Mouse (Mus musculus): ENCODE results near the gene Igf1r. TPM values are rescaled to one million over a fixed set of nuclear protein-coding genes. Genes with fewer than 3 reads are reported as not detected.

The Igf1r gene
- polyA plus RNA-seq, 1 experiment = 16.9 TPM

DNA sequence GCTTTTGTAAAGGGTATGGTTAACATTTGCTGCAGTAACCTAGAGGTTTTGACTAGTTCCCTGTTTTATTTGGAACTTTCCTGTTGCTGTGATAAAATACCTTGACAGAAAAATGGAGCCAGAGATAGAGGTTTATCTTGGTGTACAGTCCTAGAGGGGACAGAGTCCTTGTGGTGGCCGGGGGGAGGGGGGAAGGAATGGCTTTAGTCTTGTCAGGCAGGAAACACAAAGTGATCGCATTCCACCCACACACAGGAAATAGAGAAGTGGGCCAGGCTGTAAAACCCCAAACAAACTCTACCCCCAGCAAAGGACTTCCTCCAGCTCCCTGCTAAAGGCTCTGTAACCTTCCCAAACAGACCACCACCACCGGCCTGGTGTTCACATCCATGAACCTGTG, 211.4 kb downstream of the Igf1r start:
- TF ChIP-seq POLR2A (IDR thresholded peaks at IDR 0.05; ENCODE audit: borderline replicate concordance, extremely low read depth, low read depth, low read length) (no peak), CTCF (IDR thresholded peaks at IDR 0.05; ENCODE audit: insufficient read depth, low read length) (no peak)
- DNase-seq = no peak
- 41% methylated on average over 3 of the region's 3 CpGs for WGBS
- peaks cover 6% of the 10 kb centered on the region for H3K4me1 ChIP-seq (ENCODE audit: control insufficient read depth, insufficient read depth, low read length)
- H3K4me3 ChIP-seq (replicated peaks; ENCODE audit: extremely low read depth, low read depth, low read length) = no peak overlapping the region

DNA sequence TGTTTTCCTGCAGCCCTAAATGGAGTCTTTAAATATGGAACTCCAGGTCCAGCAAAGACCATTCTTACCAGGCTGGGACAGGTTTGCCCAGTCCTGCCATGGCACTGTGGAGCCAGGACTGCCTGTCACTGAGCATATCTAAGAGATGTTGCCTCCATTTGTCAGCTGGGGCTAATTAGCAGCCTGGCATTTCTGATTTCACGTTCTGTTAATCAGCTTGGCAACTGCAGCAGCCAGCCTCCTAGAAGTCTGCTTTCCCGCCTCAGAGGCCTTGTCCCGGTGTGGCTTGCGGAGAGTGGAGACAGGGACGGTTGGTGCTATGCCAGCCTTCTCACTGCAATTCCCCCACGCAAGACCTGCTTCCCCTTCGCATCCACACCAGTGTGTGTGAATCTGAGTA, 220.1 kb downstream of the Igf1r start:
- 92% methylated on average over 7 of the region's 7 CpGs for WGBS
- no peak for DNase-seq
- Histone ChIP-seq H3K4me1 (ENCODE audit: control insufficient read depth, insufficient read depth, low read length) (no peaks in the 10 kb centered on the region), H3K4me3 (replicated peaks; ENCODE audit: extremely low read depth, low read depth, low read length) (no peak overlapping the region)
- TF ChIP-seq CTCF (IDR thresholded peaks at IDR 0.05; ENCODE audit: insufficient read depth, low read length) = no peak

DNA sequence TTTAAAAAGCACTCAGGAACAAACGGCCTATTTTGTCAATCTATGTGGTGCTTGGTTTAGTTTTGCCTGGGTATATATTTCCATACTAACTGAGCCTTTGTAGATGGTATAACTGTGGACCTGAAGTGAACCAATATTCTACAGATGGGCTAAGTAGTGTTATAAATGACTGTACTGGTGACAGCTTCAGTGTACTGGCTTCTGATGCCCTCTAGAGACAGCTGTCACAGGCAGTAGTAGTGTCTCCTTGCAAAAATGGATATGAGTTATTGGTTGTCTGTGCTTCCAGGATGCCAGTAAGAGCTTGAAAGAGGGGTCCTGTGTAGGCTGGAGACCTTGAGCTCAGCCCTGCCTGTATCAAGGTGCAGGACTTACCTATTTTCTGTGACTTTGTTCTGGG, 227.0 kb downstream of the Igf1r start:
- WGBS = 98% methylated on average over 1 of the region's 1 CpGs
- H3K4me1 ChIP-seq (ENCODE audit: control insufficient read depth, insufficient read depth, low read length) = 0 out of 2 replicates have a peak, but pooled peaks cover 3% of the 10 kb centered on the region
- no peak overlapping the region for H3K4me3 ChIP-seq (replicated peaks; ENCODE audit: extremely low read depth, low read depth, low read length)
- DNase-seq = no peak
- TF ChIP-seq CTCF (IDR thresholded peaks at IDR 0.05; ENCODE audit: insufficient read depth, low read length) (no peak), POLR2A (IDR thresholded peaks at IDR 0.05; ENCODE audit: borderline replicate concordance, extremely low read depth, low read depth, low read length) (no peak)

GRCm38 (mm10) chr7:68181104-68181503, 228.5 kb downstream of the Igf1r start:
- WGBS = 69% methylated on average over 1 of the region's 1 CpGs
- no peak overlapping the region for H3K4me3 ChIP-seq (replicated peaks; ENCODE audit: extremely low read depth, low read depth, low read length)
- H3K4me1 ChIP-seq (ENCODE audit: control insufficient read depth, insufficient read depth, low read length) = 0 out of 2 replicates have a peak, but pooled peaks cover 3% of the 10 kb centered on the region
- no peak for DNase-seq
- TF ChIP-seq CTCF (IDR thresholded peaks at IDR 0.05; ENCODE audit: insufficient read depth, low read length) = no peak
- TF ChIP-seq POLR2A (IDR thresholded peaks at IDR 0.05; ENCODE audit: borderline replicate concordance, extremely low read depth, low read depth, low read length) = no peak

- no peak for DNase-seq
- WGBS = 51% methylated on average over 7 of the region's 7 CpGs
- 0 out of 2 replicates have a peak, but pooled peaks cover 3% of the 10 kb centered on the region for H3K4me1 ChIP-seq (ENCODE audit: control insufficient read depth, insufficient read depth, low read length)
- no peak overlapping the region for H3K4me3 ChIP-seq (replicated peaks; ENCODE audit: extremely low read depth, low read depth, low read length)
- no peak for TF ChIP-seq CTCF (IDR thresholded peaks at IDR 0.05; ENCODE audit: insufficient read depth, low read length)
- no peak for TF ChIP-seq POLR2A (IDR thresholded peaks at IDR 0.05; ENCODE audit: borderline replicate concordance, extremely low read depth, low read depth, low read length)
Measured at GRCm38 (mm10) chr7:68182025-68182424, 229.4 kb downstream of the Igf1r start.

DNA sequence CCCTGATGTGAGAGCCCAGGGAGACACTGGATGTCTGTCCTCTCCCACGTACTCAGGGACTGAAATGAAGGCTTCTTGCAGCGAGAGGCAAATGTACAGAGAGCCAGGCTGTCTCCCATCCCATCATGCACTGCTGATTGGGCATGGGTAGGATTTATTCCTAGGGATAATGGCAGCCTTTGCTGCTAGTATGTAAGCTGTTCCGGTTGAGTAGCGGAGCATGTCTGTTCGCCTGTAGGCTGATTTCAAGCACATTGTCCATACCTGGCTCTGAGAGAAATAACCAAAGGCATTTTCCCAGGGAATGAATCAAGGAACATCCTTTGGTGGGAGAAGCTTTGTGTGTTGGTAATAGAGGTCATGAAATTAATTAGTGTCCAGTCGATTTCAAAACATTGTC, 230.1 kb downstream of the Igf1r start:
- WGBS = 91% methylated on average over 6 of the region's 6 CpGs
- H3K4me1 ChIP-seq (ENCODE audit: control insufficient read depth, insufficient read depth, low read length) = 0 out of 2 replicates have a peak, but pooled peaks cover 3% of the 10 kb centered on the region

GRCm38 (mm10) chr7:68183421-68183820, 230.8 kb downstream of the Igf1r start:
- H3K4me3 ChIP-seq (replicated peaks; ENCODE audit: extremely low read depth, low read depth, low read length) = no peak overlapping the region
- 51% methylated on average over 10 of the region's 10 CpGs for WGBS
- H3K4me1 ChIP-seq (ENCODE audit: control insufficient read depth, insufficient read depth, low read length) = 0 out of 2 replicates have a peak, but pooled peaks cover 3% of the 10 kb centered on the region
- no peak for DNase-seq
- TF ChIP-seq POLR2A (IDR thresholded peaks at IDR 0.05; ENCODE audit: borderline replicate concordance, extremely low read depth, low read depth, low read length) (no peak), CTCF (IDR thresholded peaks at IDR 0.05; ENCODE audit: insufficient read depth, low read length) (no peak)

More for the DNA sequence above, 230.1 kb downstream of the Igf1r start:
- no peak overlapping the region for H3K4me3 ChIP-seq (replicated peaks; ENCODE audit: extremely low read depth, low read depth, low read length)
- TF ChIP-seq POLR2A (IDR thresholded peaks at IDR 0.05; ENCODE audit: borderline replicate concordance, extremely low read depth, low read depth, low read length) (no peak), CTCF (IDR thresholded peaks at IDR 0.05; ENCODE audit: insufficient read depth, low read length) (no peak)
- no peak for DNase-seq

DNA sequence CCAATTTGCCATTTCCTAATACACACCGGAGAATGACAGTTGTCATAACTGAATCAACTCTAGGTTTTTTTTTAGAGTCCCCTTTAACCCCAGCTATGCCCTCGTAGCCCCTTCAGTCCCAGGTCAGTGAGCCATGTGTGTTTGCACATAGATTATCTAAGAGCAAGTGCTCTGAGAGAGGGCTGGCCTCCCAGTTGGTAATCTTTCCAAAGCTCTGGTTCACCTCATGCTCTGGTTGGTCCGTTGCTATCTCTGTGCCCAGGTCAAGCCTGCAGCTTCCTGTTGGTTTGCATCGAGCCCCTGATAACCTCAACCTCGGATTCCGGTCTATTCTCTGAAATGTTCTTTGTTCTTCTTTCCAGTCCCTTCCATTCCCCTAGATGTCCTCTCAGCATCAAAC, 236.6 kb downstream of the Igf1r start:
- H3K4me3 ChIP-seq (replicated peaks; ENCODE audit: extremely low read depth, low read depth, low read length) = no peak overlapping the region
- DNase-seq = no peak
- 61% methylated on average over 6 of the region's 6 CpGs for WGBS
- no peaks in the 10 kb centered on the region for H3K4me1 ChIP-seq (ENCODE audit: control insufficient read depth, insufficient read depth, low read length)
- TF ChIP-seq POLR2A (IDR thresholded peaks at IDR 0.05; ENCODE audit: borderline replicate concordance, extremely low read depth, low read depth, low read length) = no peak
- no peak for TF ChIP-seq CTCF (IDR thresholded peaks at IDR 0.05; ENCODE audit: insufficient read depth, low read length)

- WGBS = 85% methylated on average over 13 of the region's 13 CpGs
- no peaks in the 10 kb centered on the region for H3K4me1 ChIP-seq (ENCODE audit: control insufficient read depth, insufficient read depth, low read length)
- no peak for TF ChIP-seq POLR2A (IDR thresholded peaks at IDR 0.05; ENCODE audit: borderline replicate concordance, extremely low read depth, low read depth, low read length)
- TF ChIP-seq CTCF (IDR thresholded peaks at IDR 0.05; ENCODE audit: insufficient read depth, low read length) = no peak
- H3K4me3 ChIP-seq (replicated peaks; ENCODE audit: extremely low read depth, low read depth, low read length) = no peak overlapping the region
- DNase-seq = no peak
Measured at GRCm38 (mm10) chr7:68189691-68190456, 237.2 kb downstream of the Igf1r start.

All from lung, adult 2 months (tissue).